Mouse (Mus musculus): ENCODE measurements around the gene Abhd14b. TPM values are rescaled to one million over a fixed set of nuclear protein-coding genes. Genes with fewer than 3 reads are reported as not detected.

Gene Abhd14b
- polyA plus RNA-seq, 1 experiment: 36.5 TPM

- no peak for DNase-seq (ENCODE audit: extremely low spot score in 1 of 2, low spot score in 1 of 2)
Measured at GRCm38 (mm10) chr9:106459946-106460345, 12.7 kb downstream of the Abhd14b start.

- DNase-seq (ENCODE audit: extremely low spot score in 1 of 2, low spot score in 1 of 2): no peak
Measured at GRCm38 (mm10) chr9:106460401-106461025, 13.3 kb downstream of the Abhd14b start.

- no peak for DNase-seq (ENCODE audit: extremely low spot score in 1 of 2, low spot score in 1 of 2)
Measured at GRCm38 (mm10) chr9:106461026-106461415, 13.8 kb downstream of the Abhd14b start.

- DNase-seq (ENCODE audit: extremely low spot score in 1 of 2, low spot score in 1 of 2): no peak
Measured at GRCm38 (mm10) chr9:106461641-106462429, 14.6 kb downstream of the Abhd14b start.

GRCm38 (mm10) chr9:106462430-106462800 lies 15.2 kb downstream of the Abhd14b start:
- DNase-seq (ENCODE audit: extremely low spot score in 1 of 2, low spot score in 1 of 2): no peak

- DNase-seq (ENCODE audit: extremely low spot score in 1 of 2, low spot score in 1 of 2): no peak
Measured at GRCm38 (mm10) chr9:106463122-106464063, 16.1 kb downstream of the Abhd14b start.

- peak in 1 of 2 experiments; percentile 66 for DNase-seq (ENCODE audit: extremely low spot score in 1 of 2, low spot score in 1 of 2)
Measured at GRCm38 (mm10) chr9:106464751-106465541, 17.7 kb downstream of the Abhd14b start.

GRCm38 (mm10) chr9:106465571-106466200 lies 18.4 kb downstream of the Abhd14b start, which contains the start of gene Gpr62:
Gpr62 (minus strand) TSS chr9:106465938.
- peak in 1 of 2 experiments; percentile 73 for DNase-seq (ENCODE audit: extremely low spot score in 1 of 2, low spot score in 1 of 2)

GRCm38 (mm10) chr9:106466721-106467120 lies 19.5 kb downstream of the Abhd14b start:
- no peak for DNase-seq (ENCODE audit: extremely low spot score in 1 of 2, low spot score in 1 of 2)

GRCm38 (mm10) chr9:106467746-106468145 lies 20.5 kb downstream of the Abhd14b start:
- no peak for DNase-seq (ENCODE audit: extremely low spot score in 1 of 2, low spot score in 1 of 2)

GRCm38 (mm10) chr9:106469317-106469716 lies 22.1 kb downstream of the Abhd14b start:
- DNase-seq (ENCODE audit: extremely low spot score in 1 of 2, low spot score in 1 of 2): no peak

- no peak for DNase-seq (ENCODE audit: extremely low spot score in 1 of 2, low spot score in 1 of 2)
Measured at GRCm38 (mm10) chr9:106469776-106470175, 22.5 kb downstream of the Abhd14b start.

GRCm38 (mm10) chr9:106470991-106471750 lies 23.9 kb downstream of the Abhd14b start:
- DNase-seq (ENCODE audit: extremely low spot score in 1 of 2, low spot score in 1 of 2): peak in 1 of 2 experiments; percentile 57

- DNase-seq (ENCODE audit: extremely low spot score in 1 of 2, low spot score in 1 of 2): peak in 1 of 2 experiments; percentile 50
Measured at GRCm38 (mm10) chr9:106471892-106472291, 24.6 kb downstream of the Abhd14b start.

GRCm38 (mm10) chr9:106472321-106472720 lies 25.1 kb downstream of the Abhd14b start:
- DNase-seq (ENCODE audit: extremely low spot score in 1 of 2, low spot score in 1 of 2): no peak

- DNase-seq (ENCODE audit: extremely low spot score in 1 of 2, low spot score in 1 of 2): peak in 1 of 2 experiments; percentile 2
Measured at GRCm38 (mm10) chr9:106473081-106473752, 26.0 kb downstream of the Abhd14b start.

- peak in 1 of 2 experiments; percentile 2 for DNase-seq (ENCODE audit: extremely low spot score in 1 of 2, low spot score in 1 of 2)
Measured at GRCm38 (mm10) chr9:106473753-106474105, 26.5 kb downstream of the Abhd14b start.

GRCm38 (mm10) chr9:106474456-106474855 lies 27.2 kb downstream of the Abhd14b start:
- DNase-seq (ENCODE audit: extremely low spot score in 1 of 2, low spot score in 1 of 2): peak; percentile 18 to 65
